Mouse (Mus musculus) midbrain, embryonic 13.5 days (tissue): ENCODE measurements at regions not wholly inside any gene's neighbourhood (a gene's known extent, or its start where the extent isn't known, plus 50 kb on each side); places are given as distances from the start of the nearest gene placed in this dataset.

Source experiments
- ATAC-seq: fragments of 200-750 bp; cut with Nextera tagmentation; 2 replicates; pipeline ENCODE4 v1.8.0; 2017; ENCODE audit warnings: mild to moderate bottlenecking, moderate TSS enrichment, moderate library complexity
- H3K27ac ChIP-seq: fragments of 300-500 bp; sonication (generic); 2 replicates; pipeline ENCODE4 v1.5.1; 2015; ENCODE audit warnings: inconsistent platforms, mild to moderate bottlenecking, moderate library complexity
- H3K27me3 ChIP-seq: fragments of 300-500 bp; sonication (generic); 2 replicates; pipeline ENCODE4 v1.6.1; 2015; ENCODE audit warnings: mild to moderate bottlenecking, inconsistent platforms
- H3K36me3 ChIP-seq: fragments of 300-500 bp; sonication (generic); 2 replicates; pipeline ENCODE4 v1.6.1; 2015; ENCODE audit warnings: mild to moderate bottlenecking, inconsistent platforms
- H3K4me1 ChIP-seq: fragments of 300-500 bp; sonication (generic); replicated peaks from 2 replicates; pipeline ENCODE4 v1.6.1; 2015; ENCODE audit warnings: inconsistent platforms
- H3K4me2 ChIP-seq: fragments of 300-500 bp; sonication (generic); replicated peaks from 2 replicates; pipeline ENCODE4 v1.6.1; 2015; ENCODE audit warnings: moderate library complexity, mild to moderate bottlenecking, inconsistent platforms
- H3K4me3 ChIP-seq: fragments of 300-500 bp; sonication (generic); replicated peaks from 2 replicates; pipeline ENCODE4 v1.5.1; 2015; ENCODE audit warnings: mild to moderate bottlenecking, inconsistent platforms
- H3K9ac ChIP-seq: fragments of 300-500 bp; sonication (generic); replicated peaks from 2 replicates; pipeline ENCODE4 v1.6.1; 2015; ENCODE audit warnings: mild to moderate bottlenecking, inconsistent platforms
- H3K9me3 ChIP-seq: fragments of 300-500 bp; sonication (generic); 2 replicates; pipeline ENCODE4 v1.6.1; 2016; ENCODE audit warnings: mild to moderate bottlenecking, inconsistent platforms
- WGBS: fragments of 180-500 bp; shearing (Covaris S2); methylation state at CpG from one replicate; pipeline ENCODE4 v1.1.7; 2015; 5-methylcytosine and 5-hydroxymethylcytosine counted together

DNA sequence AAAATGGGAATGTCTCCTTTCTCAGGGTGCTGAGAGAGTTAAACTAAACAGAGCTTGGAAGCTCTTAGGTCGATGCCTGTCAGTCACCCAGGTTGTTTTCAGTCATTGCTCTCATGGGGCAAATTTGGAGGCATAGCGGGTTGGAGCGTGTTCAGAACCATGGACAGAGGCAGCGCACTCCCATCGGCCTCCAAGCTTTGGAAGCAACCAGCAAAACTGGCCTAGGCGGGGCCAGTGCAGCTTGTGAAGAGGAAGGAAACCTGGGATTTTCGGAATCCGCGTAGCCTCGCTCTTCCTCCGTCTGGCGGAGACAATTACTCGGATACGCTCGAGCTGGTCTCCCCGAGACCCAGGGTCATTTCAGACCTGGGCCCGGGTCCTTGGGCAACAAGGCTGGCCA is 63.4 kb upstream of the Pax2 start:
- no peaks in the 10 kb centered on the region for H3K36me3 ChIP-seq
- 0 out of 2 replicates have a peak overlapping the region, but pooled peaks have one; percentile 2 for H3K9ac ChIP-seq
- peak overlapping the region; percentile 26 for H3K4me3 ChIP-seq
- under 1% methylated on average over 17 of the region's 17 CpGs for WGBS
- peak overlapping the region; percentile 48 for H3K4me2 ChIP-seq
- peaks cover 31% of the 10 kb centered on the region for H3K4me1 ChIP-seq
- H3K27ac ChIP-seq = no peak overlapping the region
- no peak for ATAC-seq
- H3K27me3 ChIP-seq = peaks cover 88% of the 10 kb centered on the region
- no peaks in the 10 kb centered on the region for H3K9me3 ChIP-seq

DNA sequence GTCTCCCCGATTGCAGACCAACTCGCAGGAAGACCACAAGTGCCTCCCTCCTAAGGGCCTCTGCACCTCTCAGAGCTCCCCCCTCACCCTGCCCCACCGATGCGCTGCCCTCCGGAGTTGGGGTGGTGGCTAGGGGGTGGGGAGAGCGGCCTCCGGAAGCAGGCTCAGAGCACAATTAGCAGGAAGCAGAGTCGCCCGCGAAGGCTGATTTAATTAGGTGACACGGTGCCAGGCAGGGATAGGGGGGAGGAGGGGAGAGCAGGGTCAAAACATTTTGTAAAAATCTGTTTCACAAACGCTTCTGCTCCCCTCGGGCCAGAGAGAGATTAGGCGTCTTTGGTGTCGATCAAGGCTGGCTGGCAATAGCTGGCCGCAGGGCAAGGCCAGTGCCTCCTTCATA is 63.0 kb upstream of the Pax2 start:
- Histone ChIP-seq H3K9ac (0 out of 2 replicates have a peak overlapping the region, but pooled peaks have one; percentile 2), H3K27ac (no peak overlapping the region), H3K4me2 (peak overlapping the region; percentile 48), H3K27me3 (peaks cover 88% of the 10 kb centered on the region), H3K4me3 (peak overlapping the region; percentile 26), H3K4me1 (peaks cover 32% of the 10 kb centered on the region), H3K9me3 (no peaks in the 10 kb centered on the region), H3K36me3 (no peaks in the 10 kb centered on the region)
- ATAC-seq = peak; percentile 62
- 1% methylated on average over 16 of the region's 16 CpGs for WGBS

DNA sequence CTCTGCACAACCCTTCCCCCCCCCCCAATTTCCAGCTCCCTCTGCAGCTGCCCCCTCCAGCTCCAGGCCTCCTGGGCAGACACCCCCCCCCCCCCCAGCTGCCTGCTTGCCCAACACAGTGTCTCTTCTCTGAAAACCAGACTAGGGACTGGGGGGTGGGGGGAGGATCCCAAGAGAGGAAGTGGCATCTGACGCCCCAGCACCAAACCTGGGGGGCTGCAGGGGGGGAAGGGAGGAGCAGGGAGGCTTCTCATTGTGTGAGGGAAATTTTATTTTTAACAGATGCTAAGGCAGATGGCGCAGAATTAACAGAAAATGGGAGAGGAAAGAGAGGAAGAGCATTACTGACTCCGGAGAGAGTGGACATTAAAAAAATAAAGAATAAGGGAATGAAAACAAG is 60.5 kb upstream of the Pax2 start:
- H3K9me3 ChIP-seq = no peaks in the 10 kb centered on the region
- 5% methylated on average over 3 of the region's 3 CpGs for WGBS
- no peaks in the 10 kb centered on the region for H3K36me3 ChIP-seq
- peaks cover 50% of the 10 kb centered on the region for H3K4me1 ChIP-seq
- no peak for ATAC-seq
- H3K9ac ChIP-seq = no peak overlapping the region
- peaks cover 81% of the 10 kb centered on the region for H3K27me3 ChIP-seq
- H3K4me3 ChIP-seq = no peak overlapping the region
- H3K4me2 ChIP-seq = 0 out of 2 replicates have a peak overlapping the region, but pooled peaks have one; percentile 9
- no peak overlapping the region for H3K27ac ChIP-seq

DNA sequence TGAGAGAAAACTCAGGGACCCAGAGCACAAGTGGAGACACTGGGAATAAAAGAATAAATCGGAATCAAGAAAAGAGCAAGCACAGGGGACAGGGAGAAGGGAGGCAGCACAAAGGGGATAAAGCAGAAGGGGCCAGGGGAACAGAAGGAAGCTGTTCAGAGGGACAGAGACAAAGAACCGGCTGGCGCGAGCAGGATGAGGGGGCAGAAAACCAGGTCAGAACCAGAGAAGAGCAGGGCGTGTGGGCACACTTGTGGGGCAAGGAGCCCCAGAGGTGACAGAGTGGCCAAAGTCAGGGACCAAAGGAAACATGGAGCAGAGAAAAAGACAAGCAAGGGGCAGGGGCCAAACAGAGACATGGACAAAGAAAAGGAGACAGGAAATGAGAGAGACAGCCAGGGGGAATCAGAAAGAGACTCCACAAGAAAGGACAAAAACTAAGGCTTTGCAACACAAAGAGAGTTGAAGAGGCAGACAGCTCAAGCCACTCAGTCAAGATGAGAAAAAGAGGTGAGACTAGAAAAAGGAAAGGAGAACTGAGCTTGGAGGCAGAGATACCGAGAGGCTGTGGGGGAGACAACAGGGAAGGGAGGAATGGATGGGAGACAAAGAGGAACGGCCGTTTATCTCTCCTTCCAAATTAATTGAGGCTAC is 59.7 kb upstream of the Pax2 start:
- Histone ChIP-seq H3K27me3 (peaks cover 81% of the 10 kb centered on the region), H3K9ac (0 out of 2 replicates have a peak overlapping the region, but pooled peaks have one; percentile 2), H3K27ac (peak overlapping the region; percentile 64), H3K9me3 (no peaks in the 10 kb centered on the region), H3K4me3 (no peak overlapping the region), H3K4me1 (peaks cover 50% of the 10 kb centered on the region), H3K36me3 (no peaks in the 10 kb centered on the region), H3K4me2 (peak overlapping the region; percentile 9)
- WGBS = 4% methylated on average over 8 of the region's 8 CpGs
- no peak for ATAC-seq

DNA sequence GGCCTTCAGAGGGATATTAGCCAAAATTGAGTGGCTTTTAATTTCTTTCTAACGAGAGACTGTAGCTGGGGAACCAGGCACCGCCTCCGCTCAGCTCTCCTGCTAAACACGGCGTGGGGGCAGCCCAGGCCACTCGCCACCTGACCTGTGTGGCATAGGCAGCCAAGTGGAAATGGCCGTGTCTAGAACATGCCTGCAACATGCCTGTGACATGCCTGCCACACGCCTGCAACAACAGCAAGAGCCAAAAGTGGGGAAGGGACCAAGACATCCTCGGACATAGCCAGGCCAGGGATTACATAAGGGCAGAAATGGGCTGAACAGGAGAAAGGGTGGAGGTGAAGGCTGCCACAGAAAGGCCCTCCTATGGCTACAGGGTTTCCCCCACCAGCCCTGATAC is 59.1 kb upstream of the Pax2 start:
- H3K27ac ChIP-seq = no peak overlapping the region
- peaks cover 84% of the 10 kb centered on the region for H3K27me3 ChIP-seq
- peak overlapping the region; percentile 9; the same call in 1 of the 2 replicates for H3K4me2 ChIP-seq
- no peak for ATAC-seq
- no peaks in the 10 kb centered on the region for H3K9me3 ChIP-seq
- 25% methylated on average over 9 of the region's 9 CpGs for whole genome bisulfite sequencing
- H3K9ac ChIP-seq = 0 out of 2 replicates have a peak overlapping the region, but pooled peaks have one; percentile 2
- peaks cover 50% of the 10 kb centered on the region for H3K4me1 ChIP-seq
- H3K4me3 ChIP-seq = no peak overlapping the region
- H3K36me3 ChIP-seq = no peaks in the 10 kb centered on the region

DNA sequence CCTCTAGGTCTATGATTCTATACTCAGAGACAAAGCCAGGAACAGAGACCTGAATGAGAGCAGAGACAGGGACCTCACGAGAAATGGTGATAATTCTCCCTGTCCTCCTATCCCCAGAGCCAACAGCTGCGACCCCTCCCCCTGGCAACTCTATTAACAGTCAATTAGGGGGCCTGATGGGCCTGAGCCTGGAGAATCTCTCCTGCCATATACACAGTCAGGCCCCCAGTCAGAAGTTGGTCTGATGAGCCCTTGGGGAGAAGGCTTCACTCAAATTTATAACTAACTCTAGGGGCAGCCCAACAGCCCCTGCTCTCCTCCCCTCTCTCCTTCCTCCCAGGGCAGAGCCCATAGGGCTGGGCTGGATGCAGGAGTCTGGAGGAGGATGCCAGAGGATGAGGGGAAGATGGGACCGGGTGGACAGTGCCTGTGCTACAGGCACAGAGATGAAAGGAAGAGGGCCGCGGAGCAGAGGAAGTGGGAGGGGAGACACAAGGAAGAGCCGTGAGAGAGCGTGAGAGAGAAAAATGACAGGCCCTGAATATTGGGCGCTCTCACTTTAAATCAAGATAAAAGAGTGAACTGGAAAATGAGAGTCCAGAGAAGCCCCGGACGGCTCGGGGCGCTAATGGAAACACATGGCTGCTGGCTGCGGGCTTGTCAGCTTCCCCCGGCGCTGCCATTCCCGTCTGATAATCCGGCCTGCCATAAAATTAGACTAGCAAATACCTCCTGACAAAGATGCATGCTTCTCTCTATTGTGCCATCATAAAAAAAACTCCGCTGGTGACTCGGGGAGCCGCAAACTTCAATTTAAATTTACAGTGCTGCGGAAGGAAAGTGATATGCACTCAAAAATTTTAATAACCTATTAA is 57.2 kb upstream of the Pax2 start:
- ATAC-seq = peak; percentile 75
- H3K27me3 ChIP-seq = peaks cover 79% of the 10 kb centered on the region
- WGBS = 15% methylated on average over 21 of the region's 21 CpGs
- H3K4me1 ChIP-seq = peaks cover 43% of the 10 kb centered on the region
- no peak overlapping the region; the same call in 1 of the 2 replicates for H3K9ac ChIP-seq
- H3K4me3 ChIP-seq = no peak overlapping the region
- peak overlapping the region; percentile 45 for H3K4me2 ChIP-seq
- no peaks in the 10 kb centered on the region for H3K36me3 ChIP-seq
- no peak overlapping the region for H3K27ac ChIP-seq
- H3K9me3 ChIP-seq = no peaks in the 10 kb centered on the region
